Mouse (Mus musculus) erythroblast, embryonic 14.5 days (primary cell): Measurements from ENCODE around the gene Nlrp9b. TPM values are rescaled to one million over a fixed set of nuclear protein-coding genes. Genes with fewer than 3 reads are reported as not detected.
"Not testable (repeated sequence)": the region's sequence is repeated elsewhere in the genome, so short reads cannot be mapped to it uniquely, and the experiment has no call there.

Experiments
- H3K27me3 ChIP-seq: 2 replicates; pipeline ENCODE4 v1.6.1; 2012; ENCODE audit warnings: inconsistent platforms; ENCODE audit not compliant: control insufficient read depth
- H3K36me3 ChIP-seq: 2 replicates; pipeline ENCODE4 v1.6.1; 2012; ENCODE audit warnings: mild to moderate bottlenecking, inconsistent platforms; ENCODE audit not compliant: control insufficient read depth
- H3K4me1 ChIP-seq: 2 replicates; pipeline ENCODE4 v1.6.1; 2012; ENCODE audit warnings: inconsistent platforms; ENCODE audit not compliant: control insufficient read depth
- H3K4me3 ChIP-seq: replicated peaks from 2 replicates; pipeline ENCODE3; 2012; ENCODE audit warnings: moderate library complexity, mild to moderate bottlenecking, inconsistent platforms
- H3K9me3 ChIP-seq: 2 replicates; pipeline ENCODE4 v1.6.1; 2012; ENCODE audit warnings: low read length, inconsistent platforms, mixed read lengths; ENCODE audit not compliant: control insufficient read depth
- GATA1 ChIP-seq: IDR thresholded peaks from 2 replicates; pipeline ENCODE4 v1.6.1; 2012; ENCODE audit warnings: low read length, inconsistent platforms, mixed read lengths
- TAL1 ChIP-seq: IDR thresholded peaks from 3 replicates; pipeline ENCODE4 v1.6.1; 2012; ENCODE audit warnings: low read length, inconsistent platforms, mixed read lengths
- polyA plus RNA-seq: library from polyadenylated mRNA; stranded (reverse); fragments of >175 nt; gene quantifications from 2 replicates; pipeline ENCODE4 v1.2.3, GENCODE M21; 2012

Gene Nlrp9b
- polyA plus RNA-seq, result not detected in 2 replicates

DNA sequence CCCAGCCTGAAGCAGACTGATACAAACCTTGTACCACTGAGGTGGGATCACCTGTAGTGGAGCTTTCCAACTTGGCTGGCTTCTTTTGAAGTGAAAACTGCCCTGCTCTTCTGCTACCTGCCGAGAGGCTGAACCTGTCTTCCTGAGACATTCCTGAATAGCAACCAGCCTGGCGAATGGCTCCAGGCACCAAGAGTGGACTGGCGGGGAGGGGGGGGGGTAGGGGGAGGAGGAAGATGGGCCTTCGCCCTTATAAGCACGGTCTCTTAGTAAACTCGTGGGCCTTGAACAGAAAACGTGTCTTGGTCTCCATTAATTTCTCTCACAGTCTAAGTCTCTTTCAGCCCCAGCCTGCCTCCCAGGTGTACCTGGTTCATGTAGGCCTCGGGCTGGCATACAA lies at the start of gene Nlrp9b:
TSS of gene Nlrp9b (plus strand) at position 301 of the 400 bp plus-strand sequence.
- H3K27me3 ChIP-seq, H3K4me1 ChIP-seq, H3K4me3 ChIP-seq, H3K9me3 ChIP-seq, H3K36me3 ChIP-seq: not testable (repeated sequence)

DNA sequence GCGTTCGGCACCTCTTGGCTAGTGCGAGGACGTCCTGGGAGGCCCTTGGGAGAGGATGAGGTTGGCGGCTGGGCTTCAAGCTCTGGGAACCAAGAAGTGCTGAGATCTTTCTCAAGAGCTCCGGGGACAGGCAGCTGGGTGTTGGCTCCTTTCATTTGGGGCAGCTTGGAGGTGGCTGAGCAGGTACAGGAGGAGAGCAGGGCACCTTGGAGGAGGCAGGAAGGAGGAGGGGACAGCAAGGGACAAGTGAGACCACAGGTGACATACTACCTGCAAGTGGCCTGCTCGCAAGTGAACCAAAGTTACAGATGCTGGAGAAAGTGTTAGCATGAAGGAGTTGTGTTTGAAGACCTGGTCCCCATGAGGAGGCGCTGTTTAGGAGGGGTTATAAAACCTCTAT lies 46.6 kb upstream of the Nlrp9b start:
- H3K27me3 ChIP-seq, result no peaks in the 10 kb centered on the region
- H3K36me3 ChIP-seq, result no peaks in the 10 kb centered on the region
- H3K4me3 ChIP-seq, result no peak overlapping the region
- TF ChIP-seq GATA1 (no peak), TAL1 (no peak)
- H3K9me3 ChIP-seq, result no peaks in the 10 kb centered on the region
- no peaks in the 10 kb centered on the region for H3K4me1 ChIP-seq

DNA sequence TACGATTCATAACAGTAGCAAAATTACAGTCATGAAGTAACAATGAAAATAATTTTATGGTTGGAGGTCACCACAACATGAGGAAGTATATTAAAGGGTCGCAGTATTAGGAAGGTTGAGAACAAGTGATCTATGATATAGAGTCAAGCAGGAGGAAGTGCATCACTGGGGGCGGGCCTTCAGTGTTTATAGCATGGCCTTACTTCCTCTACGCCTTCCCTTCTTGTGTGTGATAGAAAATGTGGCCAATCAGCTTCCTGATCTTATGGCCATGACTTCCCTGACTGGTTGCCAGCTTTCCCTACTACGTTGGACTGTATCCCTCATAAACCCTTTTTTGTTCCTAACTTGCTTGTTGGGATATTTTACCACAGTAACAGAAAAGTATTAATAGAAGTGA lies 46.1 kb upstream of the Nlrp9b start:
- no peak overlapping the region for H3K4me3 ChIP-seq
- H3K9me3 ChIP-seq, result no peaks in the 10 kb centered on the region
- TF ChIP-seq TAL1 (no peak), GATA1 (no peak)
- no peaks in the 10 kb centered on the region for H3K4me1 ChIP-seq
- H3K27me3 ChIP-seq, result no peaks in the 10 kb centered on the region
- H3K36me3 ChIP-seq, result no peaks in the 10 kb centered on the region

DNA sequence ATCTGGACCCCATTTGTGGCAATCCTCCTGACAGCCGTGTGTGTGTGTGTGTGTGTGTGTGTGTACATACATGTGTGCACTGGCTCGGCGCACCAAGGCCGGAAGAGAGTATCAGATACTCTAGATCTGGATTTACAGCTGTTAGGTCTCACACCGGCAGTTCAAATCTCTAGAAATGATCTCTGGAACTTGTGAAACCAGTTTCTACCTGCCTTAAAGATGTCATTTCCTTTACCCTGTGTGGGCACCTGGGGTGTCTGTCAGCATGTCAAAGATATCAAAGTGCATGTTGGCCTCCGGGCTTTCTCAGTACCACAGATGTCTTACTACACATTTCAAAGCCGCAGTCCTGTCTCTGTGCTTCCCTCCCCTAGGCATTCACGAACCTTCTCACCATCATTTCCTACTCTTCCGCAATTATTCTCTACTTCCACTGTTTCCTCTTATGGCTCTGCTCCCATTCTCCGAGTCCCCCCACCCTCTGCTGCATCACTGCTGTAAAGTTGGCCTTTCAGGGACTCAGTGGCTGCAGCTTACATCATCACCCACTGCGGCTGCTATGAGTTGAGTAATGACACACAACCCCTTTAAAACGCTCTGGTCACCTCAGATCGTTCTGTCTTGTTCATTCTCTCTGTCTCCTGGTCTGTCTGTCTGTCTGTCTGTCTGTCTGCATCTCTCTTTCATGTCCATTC lies 45.3 kb upstream of the Nlrp9b start:
- H3K27me3 ChIP-seq, result no peaks in the 10 kb centered on the region
- no peaks in the 10 kb centered on the region for H3K4me1 ChIP-seq
- TF ChIP-seq GATA1 (no peak), TAL1 (no peak)
- H3K36me3 ChIP-seq, result no peaks in the 10 kb centered on the region
- H3K9me3 ChIP-seq, result no peaks in the 10 kb centered on the region
- H3K4me3 ChIP-seq, result no peak overlapping the region

DNA sequence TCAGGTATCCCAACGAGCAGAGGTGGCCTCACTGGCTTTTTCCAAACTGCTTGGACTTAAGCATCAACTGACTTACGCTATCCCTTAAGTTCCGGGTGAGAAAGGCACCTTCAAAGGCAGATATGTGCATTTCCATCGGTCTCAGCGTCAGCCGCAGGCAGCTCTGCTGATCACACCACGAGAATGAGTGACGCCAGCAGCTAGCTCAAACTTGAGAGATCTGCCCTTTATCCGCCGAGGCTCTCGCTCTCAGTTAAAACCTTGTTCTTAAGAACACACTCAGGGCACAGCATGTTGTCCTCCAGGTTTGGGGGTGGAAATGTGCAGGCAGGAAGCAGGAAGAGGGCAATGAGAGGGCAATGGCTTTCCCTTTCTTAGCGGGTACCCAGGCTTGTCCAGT lies 42.3 kb upstream of the Nlrp9b start:
- H3K36me3 ChIP-seq, result no peaks in the 10 kb centered on the region
- H3K27me3 ChIP-seq, result no peaks in the 10 kb centered on the region
- H3K4me1 ChIP-seq, result no peaks in the 10 kb centered on the region
- no peaks in the 10 kb centered on the region for H3K9me3 ChIP-seq
- no peak for TF ChIP-seq TAL1
- no peak for TF ChIP-seq GATA1
- no peak overlapping the region for H3K4me3 ChIP-seq

DNA sequence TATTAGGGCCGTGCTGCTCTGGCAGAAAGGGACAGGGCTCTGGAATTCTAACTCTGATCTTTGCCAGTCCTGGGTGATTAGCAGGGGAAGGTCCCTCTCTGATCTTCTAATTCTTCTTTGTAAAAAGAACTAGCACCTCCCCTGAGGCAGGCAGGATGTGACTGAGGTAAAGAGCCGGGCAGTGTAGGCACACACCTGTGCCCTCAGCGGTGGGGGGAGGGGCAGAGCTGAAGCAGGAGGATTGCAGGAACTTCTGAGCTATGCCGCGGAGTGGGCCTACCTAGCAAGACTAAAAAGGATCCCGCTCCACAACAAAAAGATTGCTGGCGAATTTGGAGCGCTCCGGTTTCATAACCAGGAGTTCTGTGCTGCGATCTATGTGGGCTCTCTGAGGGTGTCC lies 41.3 kb upstream of the Nlrp9b start:
- H3K4me1 ChIP-seq, result no peaks in the 10 kb centered on the region
- H3K9me3 ChIP-seq, result no peaks in the 10 kb centered on the region
- H3K36me3 ChIP-seq, result no peaks in the 10 kb centered on the region
- H3K4me3 ChIP-seq, result no peak overlapping the region
- H3K27me3 ChIP-seq, result no peaks in the 10 kb centered on the region
- no peak for TF ChIP-seq TAL1
- no peak for TF ChIP-seq GATA1

DNA sequence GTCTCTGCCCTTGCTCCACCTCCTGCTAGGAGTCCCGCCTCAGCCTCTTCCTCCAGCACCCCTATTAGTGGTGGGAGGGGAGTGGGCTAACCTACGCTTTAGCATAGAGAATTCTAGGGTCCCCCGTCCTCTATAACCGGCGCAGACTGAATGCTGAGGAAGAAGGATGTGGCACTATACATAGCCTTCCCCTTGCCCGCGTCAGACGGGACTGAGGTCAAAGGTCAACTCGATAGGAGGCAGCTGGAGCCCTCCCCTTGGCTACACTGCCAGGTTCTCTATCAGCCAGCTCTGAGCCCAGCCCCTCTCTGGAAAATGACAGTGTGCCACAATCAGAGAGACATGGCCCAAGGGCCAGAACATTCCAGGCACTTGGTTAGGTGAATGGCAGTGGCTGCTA lies 40.7 kb upstream of the Nlrp9b start, which contains the start of gene Igsf23:
TSS of gene Igsf23 (minus strand) at position 168 of the 400 bp plus-strand sequence.
- H3K36me3 ChIP-seq, result no peaks in the 10 kb centered on the region
- H3K4me1 ChIP-seq, result no peaks in the 10 kb centered on the region
- no peak for TF ChIP-seq GATA1
- TF ChIP-seq TAL1, result no peak
- H3K27me3 ChIP-seq, result no peaks in the 10 kb centered on the region
- no peaks in the 10 kb centered on the region for H3K9me3 ChIP-seq
- no peak within 1 kb of the TSS for H3K4me3 ChIP-seq

DNA sequence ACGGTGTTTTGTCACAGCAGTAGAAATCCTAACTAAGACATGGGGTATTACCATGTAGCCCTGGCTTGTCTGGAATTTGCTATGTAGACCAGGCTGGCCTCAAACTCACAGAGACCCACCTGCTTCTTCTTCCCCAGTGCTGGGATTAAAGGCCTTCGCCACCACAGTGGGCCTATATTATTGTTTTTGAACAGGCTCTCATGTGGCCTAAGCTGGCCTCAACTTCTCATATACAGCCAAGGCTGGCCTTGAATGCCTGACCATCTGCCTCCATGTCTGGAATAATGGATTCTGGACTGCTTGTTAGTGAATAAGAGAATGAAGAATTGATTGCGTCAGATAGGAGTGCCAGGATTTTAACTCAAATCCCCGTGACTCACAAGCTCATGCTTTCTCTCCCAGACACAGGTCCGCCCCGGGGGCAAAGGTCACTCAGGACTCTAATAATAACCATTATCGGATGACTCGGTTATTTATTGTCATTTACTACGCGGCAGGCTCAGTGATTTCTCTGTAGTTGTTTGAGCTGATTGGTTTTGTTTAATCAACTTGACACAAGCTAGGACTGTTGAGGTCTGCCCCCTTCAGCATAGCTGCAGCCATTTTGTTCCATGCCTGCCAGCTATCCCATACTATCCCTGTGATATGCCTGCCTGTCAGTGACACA lies 38.8 kb upstream of the Nlrp9b start:
- H3K36me3 ChIP-seq, result no peaks in the 10 kb centered on the region
- H3K27me3 ChIP-seq, result no peaks in the 10 kb centered on the region
- no peak for TF ChIP-seq GATA1
- H3K4me3 ChIP-seq, result no peak overlapping the region
- no peaks in the 10 kb centered on the region for H3K4me1 ChIP-seq
- no peaks in the 10 kb centered on the region for H3K9me3 ChIP-seq

DNA sequence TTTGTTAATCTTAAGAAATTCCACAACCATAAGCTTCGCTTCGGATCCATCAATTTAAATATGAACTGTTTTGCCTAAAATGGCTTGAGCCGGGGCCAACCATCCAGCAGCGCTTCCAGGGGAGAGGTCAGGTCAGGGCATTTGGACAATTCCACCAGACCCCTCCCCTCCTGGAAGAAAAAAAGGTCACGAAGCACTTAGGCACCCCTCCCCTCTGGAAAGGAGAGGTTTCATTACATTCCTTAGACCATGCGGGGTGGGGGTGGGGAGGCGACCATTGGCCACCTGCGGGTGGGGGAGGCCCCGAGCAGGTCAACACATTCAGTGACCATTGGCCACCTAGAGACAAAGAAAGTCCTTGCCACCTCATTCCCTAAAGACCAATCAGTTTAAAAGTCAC lies 38.2 kb upstream of the Nlrp9b start:
- Histone ChIP-seq H3K4me3 (no peak overlapping the region), H3K4me1 (no peaks in the 10 kb centered on the region), H3K36me3 (no peaks in the 10 kb centered on the region), H3K9me3 (no peaks in the 10 kb centered on the region), H3K27me3 (no peaks in the 10 kb centered on the region)
- no peak for TF ChIP-seq TAL1
- TF ChIP-seq GATA1, result no peak
